Mouse (Mus musculus) ES-E14 (cell line): ENCODE measurements around the gene Spats2. TPM values are rescaled to one million over a fixed set of nuclear protein-coding genes. Genes with fewer than 3 reads are reported as not detected.

ENCODE experiments used
- DNase-seq: peaks from one replicate; pipeline ENCODE4 v3.0.0-alpha.2; 2013; ENCODE audit warnings: low read depth, low spot score
- H3K27ac ChIP-seq: 2 replicates; pipeline ENCODE4 v1.5.1; 2012; ENCODE audit warnings: low read depth, mild to moderate bottlenecking, low read length, moderate library complexity, mixed read lengths; ENCODE audit not compliant: poor library complexity, insufficient read depth, severe bottlenecking
- H3K36me3 ChIP-seq: 2 replicates; pipeline ENCODE4 v1.6.1; 2012; ENCODE audit warnings: mild to moderate bottlenecking, low read length, moderate library complexity, mixed read lengths; ENCODE audit not compliant: control insufficient read depth, poor library complexity, insufficient read depth, severe bottlenecking
- H3K4me1 ChIP-seq, 2 experiments: fragments of 150-350 bp in 1 of 2; sonication (generic) in 1 of 2; 2 replicates each; pipeline ENCODE4 v1.6.1; 2012; ENCODE audit warnings: low read length in 2 of 2, mild to moderate bottlenecking in 1 of 2, mixed read lengths in 1 of 2; ENCODE audit not compliant: control insufficient read depth in 2 of 2, insufficient read depth in 2 of 2, poor library complexity in 1 of 2
- H3K4me3 ChIP-seq, 2 experiments: fragments of 150-350 bp in 1 of 2; sonication (generic) in 1 of 2; 2 replicates each; pipeline ENCODE4 v1.5.1; 2012; ENCODE audit warnings: low read length in 2 of 2, low read depth in 1 of 2, mild to moderate bottlenecking in 1 of 2, mixed read lengths in 1 of 2; ENCODE audit not compliant: insufficient read depth in 1 of 2, poor library complexity in 1 of 2, severe bottlenecking in 1 of 2
- H3K9ac ChIP-seq: 2 replicates; pipeline ENCODE4 v1.6.1; 2012; ENCODE audit warnings: low read depth, mild to moderate bottlenecking, low read length, mixed read lengths; ENCODE audit not compliant: poor library complexity, insufficient read depth, severe bottlenecking
- H3K9me3 ChIP-seq: fragments of 150-350 bp; sonication (generic); 2 replicates; pipeline ENCODE4 v1.6.1; 2012; ENCODE audit warnings: low read depth, mild to moderate bottlenecking, low read length; ENCODE audit not compliant: control insufficient read depth, insufficient read depth
- CHD2 ChIP-seq: IDR thresholded peaks from 2 replicates; pipeline ENCODE4 v1.6.1; 2014; ENCODE audit warnings: mild to moderate bottlenecking, low read depth, low read length, inconsistent platforms
- HCFC1 ChIP-seq: IDR thresholded peaks from 2 replicates; pipeline ENCODE4 v1.6.1; 2012; ENCODE audit warnings: low read length, inconsistent platforms, borderline replicate concordance; ENCODE audit not compliant: insufficient read depth
- MAFK ChIP-seq: IDR thresholded peaks from 2 replicates; pipeline ENCODE4 v1.6.1; 2014; ENCODE audit warnings: mild to moderate bottlenecking, low read depth, low read length, inconsistent platforms; ENCODE audit not compliant: insufficient read depth
- ZC3H11A ChIP-seq: IDR thresholded peaks from 2 replicates; pipeline ENCODE4 v1.6.1; 2012; ENCODE audit warnings: low read depth, mild to moderate bottlenecking, inconsistent platforms, low read length, borderline replicate concordance
- ZNF384 ChIP-seq: IDR thresholded peaks from 2 replicates; pipeline ENCODE4 v1.6.1; 2012; ENCODE audit warnings: low read depth, low read length, inconsistent platforms
- in situ Hi-C, 2 experiments: fragments of 600-800 bp; cut with MboI; formaldehyde crosslinking; loops; one replicate each; pipeline ENCODE4 v1.15.1; 2025; ENCODE audit warnings: low sequenced_read_pairs in 2 of 2, inconsistent platforms in 1 of 2; ENCODE audit not compliant: unreplicated experiment in 2 of 2
- total RNA-seq: library from RNA; depleted of rRNA; stranded (reverse); fragments of 300-350 nt; gene quantifications from 2 replicates; pipeline ENCODE4 v1.2.3, GENCODE M21; 2012

Gene Spats2
- total RNA-seq, 1 experiment: 21.7 TPM

DNA sequence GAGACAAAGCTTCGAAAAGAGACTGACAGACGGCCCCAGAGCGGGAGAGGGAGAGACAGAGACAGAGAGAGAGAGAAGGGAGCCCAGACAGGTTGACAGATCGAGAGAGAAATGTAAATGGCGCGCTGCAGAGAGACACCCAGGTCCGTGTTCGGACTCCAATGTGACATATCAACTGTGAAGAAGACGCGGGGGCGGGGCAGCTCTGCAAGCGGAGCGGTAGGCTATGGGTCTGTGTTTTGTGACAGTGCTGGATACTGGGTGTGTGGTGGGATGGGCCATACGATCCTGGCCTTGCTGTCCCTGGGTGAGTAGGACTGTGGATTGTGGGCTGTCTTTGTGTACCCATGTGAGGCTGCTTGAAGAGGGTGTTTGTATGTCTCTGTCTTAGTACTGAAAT lies 36.6 kb upstream of the Spats2 start:
- TF ChIP-seq MAFK: no peak
- TF ChIP-seq ZNF384: no peak
- TF ChIP-seq ZC3H11A: no peak
- TF ChIP-seq HCFC1: no peak
- no peak for TF ChIP-seq CHD2
- Histone ChIP-seq H3K9ac (no peak overlapping the region), H3K9me3 (no peaks in the 10 kb centered on the region), H3K4me3 (no peak overlapping the region), H3K36me3 (no peaks in the 10 kb centered on the region), H3K4me1 (peaks cover 2 to 8% of the 10 kb centered on the region in 2 experiments; a peak in 2 of 4 replicates), H3K27ac (no peak overlapping the region)
- DNase-seq: no peak
- in situ Hi-C loops: loop anchor here in 1 of 2 experiments (25.0 kb wide), 1 partner anchor 302 kb away; the partner anchor contains the start of genes Wnt1 and Wnt10b

DNA sequence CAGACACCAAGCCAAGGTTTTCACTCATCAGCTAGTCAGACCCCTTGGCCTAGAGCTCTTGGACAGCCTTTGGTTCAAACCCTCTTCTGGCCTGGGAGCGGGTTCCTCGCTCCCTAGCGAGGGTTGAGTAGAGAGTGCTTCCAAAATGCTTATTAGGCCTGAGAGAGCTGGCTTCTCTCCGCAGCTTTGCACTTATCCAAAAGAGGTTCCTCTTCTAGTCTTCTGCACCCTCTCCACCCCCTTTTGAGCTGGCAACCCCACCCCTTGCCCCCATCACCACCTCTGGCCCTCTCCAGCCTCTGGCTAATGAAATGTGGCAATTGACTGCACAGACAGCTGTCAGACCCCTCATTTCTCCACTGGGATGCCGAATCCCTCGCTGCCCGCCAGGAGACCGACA lies 32.8 kb upstream of the Spats2 start, which contains the start of gene Dnajc22:
Gene Dnajc22 (plus strand): TSS at position 301 of the 400 bp plus-strand sequence.
- no peak for DNase-seq
- no peaks in the 10 kb centered on the region for H3K9me3 ChIP-seq
- H3K4me3 ChIP-seq: peak within 1 kb of the TSS; percentile 53 to 69
- H3K27ac ChIP-seq: peak within 1 kb of the TSS; percentile 33; the same call in 1 of the 2 replicates
- TF ChIP-seq MAFK (no peak), ZNF384 (no peak), ZC3H11A (no peak), CHD2 (no peak), HCFC1 (no peak)
- H3K9ac ChIP-seq: peak within 1 kb of the TSS; percentile 47; the same call in 1 of the 2 replicates
- in situ Hi-C loops: loop anchor here in 1 of 2 experiments (25.0 kb wide), 1 partner anchor 306 kb away; the partner anchor contains the start of genes Wnt1 and Wnt10b
- H3K4me1 ChIP-seq: peaks cover 2 to 16% of the 10 kb centered on the region in 2 experiments; a peak in 2 of 4 replicates
- H3K36me3 ChIP-seq: no peaks in the 10 kb centered on the region

- peaks cover 2 to 16% of the 10 kb centered on the region in 2 experiments; a peak in 2 of 4 replicates for H3K4me1 ChIP-seq
- H3K27ac ChIP-seq: peak overlapping the region; percentile 33; the same call in 1 of the 2 replicates
These were observed 32.1 kb upstream of the Spats2 start for GRCm38 (mm10) chr15:99093291-99094258.

GRCm38 (mm10) chr15:99094631-99095270 lies 31.0 kb upstream of the Spats2 start:
- no peak for TF ChIP-seq HCFC1
- Histone ChIP-seq H3K9me3 (no peaks in the 10 kb centered on the region), H3K9ac (no peak overlapping the region), H3K36me3 (no peaks in the 10 kb centered on the region), H3K4me3 (no peak overlapping the region; a peak in 1 of 4 replicates), H3K27ac (no peak overlapping the region), H3K4me1 (peaks cover 2 to 10% of the 10 kb centered on the region in 2 experiments; a peak in 2 of 4 replicates)
- DNase-seq: no peak
- in situ Hi-C loops: loop anchor here (5.0 to 25.0 kb wide), 2 partner anchors 307 to 317 kb away; partner anchors contain the start of genes Wnt10b (in 2 of the 2) and Wnt1 (in 1 of the 2)

More at GRCm38 (mm10) chr15:99093291-99094258, 32.1 kb upstream of the Spats2 start:
- no peak for TF ChIP-seq CHD2
- TF ChIP-seq HCFC1: no peak
- peak; percentile 96 for TF ChIP-seq ZNF384
- no peak for TF ChIP-seq ZC3H11A
- no peak for TF ChIP-seq MAFK
- peak; percentile 79 for DNase-seq
- peak overlapping the region; percentile 47; the same call in 1 of the 2 replicates for H3K9ac ChIP-seq
- no peaks in the 10 kb centered on the region for H3K36me3 ChIP-seq
- in situ Hi-C loops: loop anchor here in 1 of 2 experiments (25.0 kb wide), 1 partner anchor 306 kb away; the partner anchor contains the start of genes Wnt1 and Wnt10b
- no peaks in the 10 kb centered on the region for H3K9me3 ChIP-seq
- peak overlapping the region; percentile 53 to 69 for H3K4me3 ChIP-seq
